In genomic region chr7:49922928-49923327, GRCm38 (mm10) we compare ENCODE assay signal across 8 mouse cellular contexts. TPM values are rescaled to one million over a fixed set of nuclear protein-coding genes. Genes with fewer than 3 reads are reported as not detected.
DNase-seq lines count a peak whose midpoint lies in the region; ATAC-seq and TF ChIP-seq lines count a peak whose summit lies in the region.

No protein-coding gene starts in this region.

- H3K4me3 ChIP-seq in liver, postnatal 0 days (ENCODE audit: low read depth, low read length) = no peak overlapping the region
- H3K4me3 ChIP-seq in neural tube, embryonic 15.5 days (replicated peaks) = no peak overlapping the region

- peak; percentile 36 to 38 for DNase-seq in layer of hippocampus, postnatal 10 days (ENCODE audit: low spot score in 2 of 2)
- DNase-seq in layer of hippocampus, adult 9-11 months = no peak
- peak; percentile 18 for DNase-seq in cerebellum, adult 9-11 months
- DNase-seq in heart, postnatal 36 days = peak; percentile 1 to 2
- no peak for DNase-seq in liver, postnatal 0 days
- no peak for DNase-seq in ovary, postnatal 10 days (ENCODE audit: low spot score)
- no peak for DNase-seq in embryo, embryonic 11 days

- H3K9ac ChIP-seq in liver, postnatal 0 days (replicated peaks) = no peak overlapping the region
- 0 out of 2 replicates have a peak overlapping the region, but pooled peaks have one; percentile 7 for H3K9ac ChIP-seq in neural tube, embryonic 15.5 days (replicated peaks)

- H3K27me3 ChIP-seq in liver, postnatal 0 days (ENCODE audit: insufficient read depth, low read length) = peaks cover under 1% of the 10 kb centered on the region; the same call in 1 of the 2 replicates
- peaks cover 9% of the 10 kb centered on the region for H3K27me3 ChIP-seq in neural tube, embryonic 15.5 days (replicated peaks)

- H3K4me1 ChIP-seq in liver, postnatal 0 days (ENCODE audit: insufficient read depth) = no peaks in the 10 kb centered on the region
- H3K4me1 ChIP-seq in neural tube, embryonic 15.5 days = peaks cover 12% of the 10 kb centered on the region

- 26% methylated on average over 4 of the region's 4 CpGs for WGBS in liver, postnatal 0 days (ENCODE audit: insufficient replicate concordance)
- 22% methylated on average over 4 of the region's 4 CpGs for WGBS in neural tube, embryonic 15.5 days

- peak; percentile 17; the same call in 1 of the 2 replicates for ATAC-seq in liver, postnatal 0 days
- ATAC-seq in neural tube, embryonic 15.5 days (ENCODE audit: low FRiP score) = peak; percentile 66

- H3K27ac ChIP-seq in liver, postnatal 0 days (ENCODE audit: low read depth) = no peak overlapping the region
- H3K27ac ChIP-seq in neural tube, embryonic 15.5 days (replicated peaks) = peak overlapping the region; percentile 85

- intact Hi-C loops in heart, postnatal 36 days (cut with DNase I) = loop anchor here (1.0 to 5.0 kb wide), 2 partner anchors 145 to 306 kb away; partner anchors contain the start of gene Prmt3

- TF ChIP-seq CTCF in liver, postnatal 0 days (IDR thresholded peaks at IDR 0.05; ENCODE audit: low read depth) = no peak

- TF ChIP-seq EP300 in liver, postnatal 0 days (IDR thresholded peaks at IDR 0.05; ENCODE audit: low read depth) = no peak

- H3K9me3 ChIP-seq in liver, postnatal 0 days (ENCODE audit: low read length) = 0 out of 2 replicates have a peak, but pooled peaks cover 3% of the 10 kb centered on the region
- H3K9me3 ChIP-seq in neural tube, embryonic 15.5 days (replicated peaks) = no peaks in the 10 kb centered on the region

- peak overlapping the region; percentile 35 for H3K4me2 ChIP-seq in liver, postnatal 0 days (ENCODE audit: low read depth, low read length)
- peak overlapping the region; percentile 19 for H3K4me2 ChIP-seq in neural tube, embryonic 15.5 days

- no peaks in the 10 kb centered on the region for H3K36me3 ChIP-seq in liver, postnatal 0 days (replicated peaks; ENCODE audit: insufficient read depth, low read length)
- no peaks in the 10 kb centered on the region for H3K36me3 ChIP-seq in neural tube, embryonic 15.5 days

RNA-seq across cellular contexts. Expression of gene Slc6a5, which starts 13.0 kb away (rescaled TPM):
- total RNA-seq in layer of hippocampus, postnatal 10 days (2021) = under 1 TPM; 0.11 to 0.16 TPM
- total RNA-seq in heart, postnatal 36 days (2021) = not detected
- polyA plus RNA-seq in liver, postnatal 0 days (2015; fragmentation: Nextera tagmentation; extraction: Ambion mirVana) = not detected in 2 replicates
- 14.9 and 19.7 TPM in 2 replicates for polyA plus RNA-seq in neural tube, embryonic 15.5 days (2015; fragmentation: Nextera tagmentation; extraction: Ambion mirVana)

RNA-seq across cellular contexts. Expression of gene Nell1, which starts 51.7 kb away (rescaled TPM):
- total RNA-seq in layer of hippocampus, postnatal 10 days (2021) = 10 to 100 TPM; 66.0 to 75.2 TPM
- not detected for total RNA-seq in heart, postnatal 36 days (2021)
- not detected in 2 replicates for polyA plus RNA-seq in liver, postnatal 0 days (2015; fragmentation: Nextera tagmentation; extraction: Ambion mirVana)
- 36.9 and 46.0 TPM in 2 replicates for polyA plus RNA-seq in neural tube, embryonic 15.5 days (2015; fragmentation: Nextera tagmentation; extraction: Ambion mirVana)

Comparison
In these comparisons a context has a peak if more than half of its experiments do, and no peak if none do; other contexts are left out.
1. DNase-seq: peak in layer of hippocampus, postnatal 10 days (2 of 2), cerebellum, adult 9-11 months (single experiment) and heart, postnatal 36 days (2 of 2); none in layer of hippocampus, adult 9-11 months (single experiment), liver, postnatal 0 days (single experiment), ovary, postnatal 10 days (single experiment) and embryo, embryonic 11 days (single experiment).
2. RNA of gene Nell1, which starts 51.7 kb away (total RNA-seq): 66.0 to 75.2 TPM in layer of hippocampus, postnatal 10 days; not detected in heart, postnatal 36 days; every median in the first group is over 10 times any median in the second.